Mouse (Mus musculus): Measurements from ENCODE around the gene Rbm38. TPM values are rescaled to one million over a fixed set of nuclear protein-coding genes. Genes with fewer than 3 reads are reported as not detected.

Gene Rbm38
- polyA plus RNA-seq (2015; fragmentation: Nextera tagmentation; extraction: Ambion mirVana): 43.6 and 56.6 TPM in 2 replicates

GRCm38 (mm10) chr2:173020430-173020829 is at the start of gene Rbm38:
Gene Rbm38, plus strand, starts transcription at chr2:173020498.
- no peak for ATAC-seq (ENCODE audit: insufficient read depth, low FRiP score, low read depth)
- Histone ChIP-seq H3K36me3 (peaks cover 2% of the 10 kb centered on the region; the same call in 1 of the 2 replicates), H3K27me3 (replicated peaks) (peaks cover 4% of the 10 kb centered on the region; the same call in 1 of the 2 replicates), H3K4me1 (peaks cover 45% of the 10 kb centered on the region), H3K4me3 (replicated peaks) (peak within 1 kb of the TSS; percentile 37), H3K27ac (no peak within 1 kb of the TSS), H3K4me2 (peak within 1 kb of the TSS; percentile 86), H3K9ac (no peak within 1 kb of the TSS), H3K9me3 (no peaks in the 10 kb centered on the region)
- WGBS: 43% methylated on average over 11 of the region's 11 CpGs

GRCm38 (mm10) chr2:172971865-172972264 is 48.4 kb upstream of the Rbm38 start:
- Histone ChIP-seq H3K9ac (no peak overlapping the region), H3K4me1 (no peaks in the 10 kb centered on the region), H3K4me2 (no peak overlapping the region), H3K27me3 (replicated peaks) (no peaks in the 10 kb centered on the region), H3K36me3 (no peaks in the 10 kb centered on the region), H3K4me3 (replicated peaks) (no peak overlapping the region), H3K9me3 (no peaks in the 10 kb centered on the region), H3K27ac (no peak overlapping the region)
- 81% methylated on average over 2 of the region's 2 CpGs for WGBS
- ATAC-seq (ENCODE audit: insufficient read depth, low FRiP score, low read depth): no peak

GRCm38 (mm10) chr2:172973806-172974565 is 46.3 kb upstream of the Rbm38 start:
- no peak overlapping the region for H3K4me2 ChIP-seq
- H3K27ac ChIP-seq: no peak overlapping the region
- H3K36me3 ChIP-seq: no peaks in the 10 kb centered on the region
- ATAC-seq (ENCODE audit: insufficient read depth, low FRiP score, low read depth): no peak
- no peaks in the 10 kb centered on the region for H3K9me3 ChIP-seq
- H3K4me1 ChIP-seq: peaks cover 7% of the 10 kb centered on the region
- no peak overlapping the region for H3K4me3 ChIP-seq (replicated peaks)
- WGBS: 20% methylated on average over 7 of the region's 7 CpGs
- no peak overlapping the region for H3K9ac ChIP-seq
- no peaks in the 10 kb centered on the region for H3K27me3 ChIP-seq (replicated peaks)

GRCm38 (mm10) chr2:172974701-172975100 is 45.6 kb upstream of the Rbm38 start:
- ATAC-seq (ENCODE audit: insufficient read depth, low FRiP score, low read depth): no peak
- Histone ChIP-seq H3K9ac (no peak overlapping the region), H3K9me3 (no peaks in the 10 kb centered on the region), H3K27me3 (replicated peaks) (no peaks in the 10 kb centered on the region), H3K27ac (no peak overlapping the region), H3K4me1 (peaks cover 7% of the 10 kb centered on the region), H3K4me3 (replicated peaks) (no peak overlapping the region), H3K4me2 (no peak overlapping the region), H3K36me3 (no peaks in the 10 kb centered on the region)
- WGBS: 36% methylated on average over 7 of the region's 7 CpGs

- 88% methylated on average over 6 of the region's 6 CpGs for WGBS
- no peak for ATAC-seq (ENCODE audit: insufficient read depth, low FRiP score, low read depth)
Measured at GRCm38 (mm10) chr2:172975159-172975558, 45.1 kb upstream of the Rbm38 start.

GRCm38 (mm10) chr2:172976661-172977238 is 43.5 kb upstream of the Rbm38 start:
- H3K9ac ChIP-seq: no peak overlapping the region
- no peaks in the 10 kb centered on the region for H3K27me3 ChIP-seq (replicated peaks)
- peaks cover 7% of the 10 kb centered on the region for H3K4me1 ChIP-seq
- H3K4me3 ChIP-seq (replicated peaks): no peak overlapping the region
- peak overlapping the region; percentile 31 for H3K4me2 ChIP-seq
- H3K9me3 ChIP-seq: no peaks in the 10 kb centered on the region
- H3K27ac ChIP-seq: peak overlapping the region; percentile 41; the same call in 1 of the 2 replicates
- no peak for ATAC-seq (ENCODE audit: insufficient read depth, low FRiP score, low read depth)
- WGBS: 19% methylated on average over 7 of the region's 7 CpGs
- H3K36me3 ChIP-seq: no peaks in the 10 kb centered on the region

More at GRCm38 (mm10) chr2:172975159-172975558, 45.1 kb upstream of the Rbm38 start:
- Histone ChIP-seq H3K36me3 (no peaks in the 10 kb centered on the region), H3K4me2 (no peak overlapping the region), H3K4me3 (replicated peaks) (no peak overlapping the region), H3K27ac (no peak overlapping the region), H3K9me3 (no peaks in the 10 kb centered on the region), H3K4me1 (peaks cover 7% of the 10 kb centered on the region), H3K27me3 (replicated peaks) (no peaks in the 10 kb centered on the region), H3K9ac (no peak overlapping the region)

- H3K9ac ChIP-seq: no peak within 1 kb of the TSS
- H3K27ac ChIP-seq: peak within 1 kb of the TSS; percentile 41; the same call in 1 of the 2 replicates
- no peak within 1 kb of the TSS for H3K4me3 ChIP-seq (replicated peaks)
- H3K4me1 ChIP-seq: peaks cover 7% of the 10 kb centered on the region
- WGBS: 26% methylated on average over 14 of the region's 14 CpGs
- no peaks in the 10 kb centered on the region for H3K9me3 ChIP-seq
- ATAC-seq (ENCODE audit: insufficient read depth, low FRiP score, low read depth): no peak; the same call in 1 of the 2 replicates
- H3K36me3 ChIP-seq: no peaks in the 10 kb centered on the region
- H3K27me3 ChIP-seq (replicated peaks): no peaks in the 10 kb centered on the region
- peak within 1 kb of the TSS; percentile 31 for H3K4me2 ChIP-seq
Measured at GRCm38 (mm10) chr2:172977409-172978130, 42.7 kb upstream of the Rbm38 start, which contains the start of gene Spo11. Gene Spo11, plus strand, starts transcription at chr2:172977700.

GRCm38 (mm10) chr2:172978131-172978633 is 42.1 kb upstream of the Rbm38 start:
- H3K4me1 ChIP-seq: peaks cover 7% of the 10 kb centered on the region
- H3K36me3 ChIP-seq: no peaks in the 10 kb centered on the region
- H3K4me3 ChIP-seq (replicated peaks): no peak overlapping the region
- WGBS: 62% methylated on average over 4 of the region's 4 CpGs
- H3K9ac ChIP-seq: no peak overlapping the region
- no peaks in the 10 kb centered on the region for H3K27me3 ChIP-seq (replicated peaks)
- no peaks in the 10 kb centered on the region for H3K9me3 ChIP-seq
- H3K4me2 ChIP-seq: no peak overlapping the region
- H3K27ac ChIP-seq: no peak overlapping the region
- ATAC-seq (ENCODE audit: insufficient read depth, low FRiP score, low read depth): no peak

GRCm38 (mm10) chr2:172979666-172980345 is 40.5 kb upstream of the Rbm38 start:
- Histone ChIP-seq H3K27ac (no peak overlapping the region), H3K9ac (no peak overlapping the region), H3K4me1 (peaks cover 7% of the 10 kb centered on the region), H3K4me3 (replicated peaks) (no peak overlapping the region), H3K4me2 (no peak overlapping the region), H3K36me3 (no peaks in the 10 kb centered on the region), H3K27me3 (replicated peaks) (no peaks in the 10 kb centered on the region), H3K9me3 (no peaks in the 10 kb centered on the region)
- 92% methylated on average over 43 of the region's 43 CpGs for WGBS
- ATAC-seq (ENCODE audit: insufficient read depth, low FRiP score, low read depth): no peak

- WGBS: 53% methylated on average over 9 of the region's 9 CpGs
- no peak overlapping the region for H3K4me2 ChIP-seq
- H3K27ac ChIP-seq: no peak overlapping the region
- no peak overlapping the region for H3K4me3 ChIP-seq (replicated peaks)
- no peak overlapping the region for H3K9ac ChIP-seq
- H3K27me3 ChIP-seq (replicated peaks): no peaks in the 10 kb centered on the region
- no peak; the same call in 1 of the 2 replicates for ATAC-seq (ENCODE audit: insufficient read depth, low FRiP score, low read depth)
- no peaks in the 10 kb centered on the region for H3K36me3 ChIP-seq
- no peaks in the 10 kb centered on the region for H3K9me3 ChIP-seq
- no peaks in the 10 kb centered on the region; the same call in 1 of the 2 replicates for H3K4me1 ChIP-seq
Measured at GRCm38 (mm10) chr2:172982776-172983561, 37.3 kb upstream of the Rbm38 start.

GRCm38 (mm10) chr2:172990161-172990560 is 30.1 kb upstream of the Rbm38 start:
- Histone ChIP-seq H3K27me3 (replicated peaks) (no peaks in the 10 kb centered on the region), H3K4me3 (replicated peaks) (no peak overlapping the region), H3K27ac (no peak overlapping the region), H3K9ac (no peak overlapping the region), H3K36me3 (no peaks in the 10 kb centered on the region), H3K4me2 (no peak overlapping the region), H3K4me1 (no peaks in the 10 kb centered on the region), H3K9me3 (no peaks in the 10 kb centered on the region)
- 73% methylated on average over 6 of the region's 6 CpGs for WGBS
- ATAC-seq (ENCODE audit: insufficient read depth, low FRiP score, low read depth): no peak
